Mouse (Mus musculus): ENCODE measurements at regions not wholly inside any gene's neighbourhood (a gene's known extent, or its start where the extent isn't known, plus 50 kb on each side); places are given as distances from the start of the nearest gene placed in this dataset.

- Histone ChIP-seq H3K4me3 (ENCODE audit: insufficient read depth, low read depth, low read length) (no peak overlapping the region), H3K4me1 (ENCODE audit: control insufficient read depth, insufficient read depth, insufficient read length, low read length) (no peaks in the 10 kb centered on the region), H3K27ac (replicated peaks; ENCODE audit: low read depth, low read length) (no peak overlapping the region)
These were observed 219.5 kb upstream of the Prok2 start for GRCm38 (mm10) chr6:99945691-99946090.

GRCm38 (mm10) chr6:99942958-99943357 is 216.8 kb upstream of the Prok2 start:
- no peak overlapping the region for H3K4me3 ChIP-seq (ENCODE audit: insufficient read depth, low read depth, low read length)
- no peaks in the 10 kb centered on the region for H3K4me1 ChIP-seq (ENCODE audit: control insufficient read depth, insufficient read depth, insufficient read length, low read length)
- H3K27ac ChIP-seq (replicated peaks; ENCODE audit: low read depth, low read length): no peak overlapping the region

- Histone ChIP-seq H3K27ac (replicated peaks; ENCODE audit: low read depth, low read length) (no peak overlapping the region), H3K4me1 (ENCODE audit: control insufficient read depth, insufficient read depth, insufficient read length, low read length) (no peaks in the 10 kb centered on the region), H3K4me3 (ENCODE audit: insufficient read depth, low read depth, low read length) (no peak overlapping the region)
These were observed 213.9 kb upstream of the Prok2 start for GRCm38 (mm10) chr6:99940118-99940517.

- no peak overlapping the region for H3K4me3 ChIP-seq (ENCODE audit: insufficient read depth, low read depth, low read length)
- no peak overlapping the region for H3K27ac ChIP-seq (replicated peaks; ENCODE audit: low read depth, low read length)
- H3K4me1 ChIP-seq (ENCODE audit: control insufficient read depth, insufficient read depth, insufficient read length, low read length): no peaks in the 10 kb centered on the region
These were observed 213.2 kb upstream of the Prok2 start for GRCm38 (mm10) chr6:99939382-99939781.

GRCm38 (mm10) chr6:99938949-99939348 is 212.8 kb upstream of the Prok2 start:
- H3K4me1 ChIP-seq (ENCODE audit: control insufficient read depth, insufficient read depth, insufficient read length, low read length): no peaks in the 10 kb centered on the region
- H3K4me3 ChIP-seq (ENCODE audit: insufficient read depth, low read depth, low read length): no peak overlapping the region
- no peak overlapping the region for H3K27ac ChIP-seq (replicated peaks; ENCODE audit: low read depth, low read length)

- no peak overlapping the region for H3K4me3 ChIP-seq (ENCODE audit: insufficient read depth, low read depth, low read length)
- no peak overlapping the region for H3K27ac ChIP-seq (replicated peaks; ENCODE audit: low read depth, low read length)
- H3K4me1 ChIP-seq (ENCODE audit: control insufficient read depth, insufficient read depth, insufficient read length, low read length): no peaks in the 10 kb centered on the region
These were observed 210.5 kb upstream of the Prok2 start for GRCm38 (mm10) chr6:99936716-99937115.

- Histone ChIP-seq H3K4me1 (ENCODE audit: control insufficient read depth, insufficient read depth, insufficient read length, low read length) (no peaks in the 10 kb centered on the region), H3K4me3 (ENCODE audit: insufficient read depth, low read depth, low read length) (no peak overlapping the region), H3K27ac (replicated peaks; ENCODE audit: low read depth, low read length) (no peak overlapping the region)
These were observed 209.2 kb upstream of the Prok2 start for GRCm38 (mm10) chr6:99935373-99935772.

GRCm38 (mm10) chr6:99934394-99934793 is 208.2 kb upstream of the Prok2 start:
- H3K27ac ChIP-seq (replicated peaks; ENCODE audit: low read depth, low read length): no peak overlapping the region

GRCm38 (mm10) chr6:99933404-99933803 is 207.2 kb upstream of the Prok2 start:
- Histone ChIP-seq H3K4me3 (ENCODE audit: insufficient read depth, low read depth, low read length) (no peak overlapping the region), H3K27ac (replicated peaks; ENCODE audit: low read depth, low read length) (no peak overlapping the region), H3K4me1 (ENCODE audit: control insufficient read depth, insufficient read depth, insufficient read length, low read length) (no peaks in the 10 kb centered on the region)

More at GRCm38 (mm10) chr6:99934394-99934793, 208.2 kb upstream of the Prok2 start:
- Histone ChIP-seq H3K4me3 (ENCODE audit: insufficient read depth, low read depth, low read length) (no peak overlapping the region), H3K4me1 (ENCODE audit: control insufficient read depth, insufficient read depth, insufficient read length, low read length) (no peaks in the 10 kb centered on the region)

- Histone ChIP-seq H3K4me3 (ENCODE audit: insufficient read depth, low read depth, low read length) (no peak overlapping the region), H3K4me1 (ENCODE audit: control insufficient read depth, insufficient read depth, insufficient read length, low read length) (no peaks in the 10 kb centered on the region), H3K27ac (replicated peaks; ENCODE audit: low read depth, low read length) (no peak overlapping the region)
These were observed 206.7 kb upstream of the Prok2 start for GRCm38 (mm10) chr6:99932923-99933322.

- Histone ChIP-seq H3K27ac (replicated peaks; ENCODE audit: low read depth, low read length) (no peak overlapping the region), H3K4me1 (ENCODE audit: control insufficient read depth, insufficient read depth, insufficient read length, low read length) (no peaks in the 10 kb centered on the region), H3K4me3 (ENCODE audit: insufficient read depth, low read depth, low read length) (no peak overlapping the region)
These were observed 206.2 kb upstream of the Prok2 start for GRCm38 (mm10) chr6:99932405-99932804.

GRCm38 (mm10) chr6:99931588-99931987 is 205.4 kb upstream of the Prok2 start:
- Histone ChIP-seq H3K27ac (replicated peaks; ENCODE audit: low read depth, low read length) (no peak overlapping the region), H3K4me3 (ENCODE audit: insufficient read depth, low read depth, low read length) (no peak overlapping the region), H3K4me1 (ENCODE audit: control insufficient read depth, insufficient read depth, insufficient read length, low read length) (no peaks in the 10 kb centered on the region)

- Histone ChIP-seq H3K4me1 (ENCODE audit: control insufficient read depth, insufficient read depth, insufficient read length, low read length) (no peaks in the 10 kb centered on the region), H3K27ac (replicated peaks; ENCODE audit: low read depth, low read length) (no peak overlapping the region), H3K4me3 (ENCODE audit: insufficient read depth, low read depth, low read length) (no peak overlapping the region)
These were observed 204.1 kb upstream of the Prok2 start for GRCm38 (mm10) chr6:99930316-99930715.

- no peak overlapping the region for H3K4me3 ChIP-seq (ENCODE audit: insufficient read depth, low read depth, low read length)
- H3K27ac ChIP-seq (replicated peaks; ENCODE audit: low read depth, low read length): no peak overlapping the region
- no peaks in the 10 kb centered on the region for H3K4me1 ChIP-seq (ENCODE audit: control insufficient read depth, insufficient read depth, insufficient read length, low read length)
These were observed 201.9 kb upstream of the Prok2 start for GRCm38 (mm10) chr6:99927933-99928555.

- no peaks in the 10 kb centered on the region for H3K4me1 ChIP-seq (ENCODE audit: control insufficient read depth, insufficient read depth, insufficient read length, low read length)
- H3K4me3 ChIP-seq (ENCODE audit: insufficient read depth, low read depth, low read length): no peak overlapping the region
- no peak overlapping the region for H3K27ac ChIP-seq (replicated peaks; ENCODE audit: low read depth, low read length)
These were observed 198.0 kb upstream of the Prok2 start for GRCm38 (mm10) chr6:99924181-99924580.

- Histone ChIP-seq H3K4me3 (ENCODE audit: insufficient read depth, low read depth, low read length) (no peak overlapping the region), H3K4me1 (ENCODE audit: control insufficient read depth, insufficient read depth, insufficient read length, low read length) (no peaks in the 10 kb centered on the region), H3K27ac (replicated peaks; ENCODE audit: low read depth, low read length) (no peak overlapping the region)
These were observed 195.8 kb upstream of the Prok2 start for GRCm38 (mm10) chr6:99921966-99922365.
